Mouse (Mus musculus) left cerebral cortex, postnatal 4 days (tissue): ENCODE data around the gene Hist1h2bc. TPM values are rescaled to one million over a fixed set of nuclear protein-coding genes. Genes with fewer than 3 reads are reported as not detected.
"Not testable (repeated sequence)": the region's sequence is repeated elsewhere in the genome, so short reads cannot be mapped to it uniquely, and the experiment has no call there.

ENCODE experiments used
- DNase-seq: peaks from one replicate; pipeline ENCODE4 v3.0.0-alpha.2; 2022
- intact Hi-C: fragments of 180-260 bp; cut with DNase I; formaldehyde crosslinking; loops from one replicate; pipeline ENCODE4 v1.15.1; 2025
- total RNA-seq, 2 experiments: library from RNA; stranded (reverse); gene quantifications; 2 replicates each; pipeline ENCODE4 v1.2.3; 2021

Gene Hist1h2bc
- total RNA-seq, result 10 to 100 TPM; 16.7 to 17.0 TPM

DNA sequence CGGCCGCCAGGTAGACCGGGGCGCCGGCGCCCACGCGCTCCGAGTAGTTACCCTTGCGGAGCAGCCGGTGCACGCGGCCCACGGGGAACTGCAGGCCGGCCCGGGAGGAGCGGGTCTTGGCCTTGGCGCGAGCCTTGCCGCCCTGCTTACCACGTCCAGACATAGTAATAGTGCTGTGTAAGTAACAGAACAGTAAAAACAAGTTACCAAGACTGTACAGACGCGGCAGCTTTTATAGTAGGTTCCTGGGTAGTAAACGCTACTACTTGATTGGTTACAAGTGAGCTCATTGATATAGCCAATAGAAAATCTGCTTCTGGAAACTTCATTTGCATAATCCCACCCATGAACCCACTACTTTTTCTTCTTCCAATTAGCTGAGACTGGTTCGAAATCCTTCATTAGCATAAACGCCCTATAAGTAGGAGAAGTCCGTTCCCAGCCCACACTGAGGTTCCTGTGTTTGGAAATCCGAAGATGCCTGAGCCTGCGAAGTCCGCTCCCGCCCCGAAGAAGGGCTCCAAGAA, at the start of gene Hist1h2bc, which contains the start of gene Hist1h2ac:
TSS of gene Hist1h2bc (plus strand) at position 445 of the 527 bp plus-strand sequence.
TSS of gene Hist1h2ac (minus strand) at position 194 of the 527 bp plus-strand sequence.
- intact Hi-C loops, result loop anchor here (2.0 kb wide), 1 partner anchor 55 kb away; no protein-coding TSS in a partner anchor
- peak; percentile 72 for DNase-seq

DNA sequence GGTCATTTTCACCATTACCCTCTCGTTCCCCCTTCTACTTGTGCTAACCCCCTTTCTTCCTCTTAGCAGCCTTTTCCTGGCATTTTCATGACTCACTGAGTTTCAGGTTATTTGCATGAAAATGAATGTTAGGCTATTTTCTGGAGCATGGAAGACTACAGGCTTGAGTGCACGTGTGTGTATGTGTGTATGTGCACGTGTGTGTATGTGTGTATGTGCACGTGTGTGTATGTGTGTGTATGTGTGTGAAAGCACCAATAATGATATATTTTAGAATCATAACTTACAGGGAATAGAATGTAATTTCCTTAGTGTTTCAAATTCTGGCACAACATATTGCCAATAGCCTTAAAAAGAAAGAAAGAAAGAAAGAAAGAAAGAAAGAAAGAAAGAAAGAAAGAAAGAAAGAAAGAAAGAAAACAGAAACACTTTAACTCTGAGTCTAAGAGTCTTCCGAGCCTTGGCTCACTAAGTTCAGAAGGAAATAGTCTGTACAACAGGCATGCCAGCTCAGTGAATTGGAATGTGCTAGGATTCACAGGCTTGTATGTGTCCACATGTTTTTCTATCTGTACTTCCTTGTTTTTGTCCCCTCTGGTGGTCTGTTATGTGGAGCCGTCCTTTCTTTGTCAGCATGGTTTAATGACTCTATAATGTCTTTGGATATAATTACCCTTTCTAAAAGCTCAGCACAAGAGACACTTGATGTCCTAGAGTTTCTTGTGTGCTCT, 24.2 kb upstream of the Hist1h2bc start:
- intact Hi-C loops, result no loop called here

GRCm38 (mm10) chr13:23662536-23662935, 21.5 kb upstream of the Hist1h2bc start:
- intact Hi-C loops, result no loop called here
- DNase-seq, result no peak

More for the DNA sequence above, 24.2 kb upstream of the Hist1h2bc start:
- DNase-seq, result no peak

- no peak for DNase-seq
- intact Hi-C loops, result loop anchor here (2.0 kb wide), 1 partner anchor 53 kb away; no protein-coding TSS in a partner anchor
These were observed 1.9 kb upstream of the Hist1h2bc start for GRCm38 (mm10) chr13:23681990-23682582.

GRCm38 (mm10) chr13:23682623-23682946, 1.4 kb upstream of the Hist1h2bc start:
- DNase-seq, result no peak
- intact Hi-C loops, result loop anchor here (2.0 kb wide), 1 partner anchor 54 kb away; no protein-coding TSS in a partner anchor

DNA sequence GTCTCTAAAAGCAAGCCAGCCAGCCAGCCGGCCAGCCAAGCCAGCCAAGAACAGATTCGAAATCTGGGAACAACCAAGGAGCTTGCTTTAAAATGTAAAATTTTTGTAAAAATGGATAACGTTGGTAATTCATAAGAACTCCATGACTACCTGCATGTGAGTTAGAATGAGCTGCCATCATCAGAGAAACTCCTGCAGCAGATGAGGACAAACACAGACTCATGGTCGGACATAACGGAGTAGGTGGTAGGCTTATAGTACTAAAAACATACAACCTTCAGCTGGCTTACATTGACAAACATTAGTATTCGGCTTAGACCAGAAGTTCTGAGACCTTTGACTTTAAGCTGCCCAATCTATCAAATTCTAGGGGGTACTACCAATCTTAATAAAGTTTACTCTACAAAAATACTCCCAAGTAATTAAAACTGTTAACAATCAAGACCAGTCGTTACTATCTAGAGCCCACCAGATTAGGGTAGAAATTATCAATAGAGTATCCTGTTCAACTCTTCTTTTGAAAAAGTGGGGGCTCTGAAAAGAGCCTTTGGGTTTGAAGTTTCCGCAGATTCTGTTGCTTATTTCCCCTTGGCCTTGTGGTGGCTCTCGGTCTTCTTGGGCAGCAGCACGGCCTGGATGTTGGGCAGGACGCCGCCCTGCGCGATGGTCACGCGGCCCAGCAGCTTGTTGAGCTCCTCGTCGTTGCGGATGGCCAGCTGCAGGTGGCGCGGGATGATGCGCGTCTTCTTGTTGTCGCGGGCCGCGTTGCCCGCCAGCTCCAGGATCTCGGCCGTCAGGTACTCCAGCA, 848 bp upstream of the Hist1h2bc start:
- DNase-seq, result not testable (repeated sequence)
- intact Hi-C loops, result loop anchor here (2.0 kb wide), 1 partner anchor 54 kb away; no protein-coding TSS in a partner anchor

DNA sequence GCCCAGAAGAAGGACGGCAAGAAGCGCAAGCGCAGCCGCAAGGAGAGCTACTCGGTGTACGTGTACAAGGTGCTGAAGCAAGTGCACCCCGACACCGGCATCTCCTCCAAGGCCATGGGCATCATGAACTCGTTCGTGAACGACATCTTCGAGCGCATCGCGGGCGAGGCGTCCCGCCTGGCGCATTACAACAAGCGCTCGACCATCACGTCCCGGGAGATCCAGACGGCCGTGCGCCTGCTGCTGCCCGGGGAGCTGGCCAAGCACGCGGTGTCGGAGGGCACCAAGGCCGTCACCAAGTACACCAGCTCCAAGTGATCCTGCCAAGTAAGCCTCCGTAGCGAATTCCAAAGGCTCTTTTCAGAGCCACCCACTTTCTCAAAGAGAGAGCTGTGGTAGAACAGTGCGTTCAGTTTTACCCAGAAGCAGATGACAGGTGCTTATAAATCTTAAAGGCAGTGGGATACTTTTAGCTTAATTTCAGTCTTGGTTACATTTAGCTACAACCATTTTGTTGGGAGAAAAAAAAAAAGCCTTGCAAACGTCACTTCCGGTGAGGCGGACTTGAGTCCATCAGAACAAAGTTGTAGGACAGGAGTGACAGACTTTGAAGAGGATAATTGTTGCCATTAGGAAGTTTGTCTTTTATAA, 421 bp downstream of the Hist1h2bc start:
- intact Hi-C loops, DNase-seq: not testable (repeated sequence)

DNA sequence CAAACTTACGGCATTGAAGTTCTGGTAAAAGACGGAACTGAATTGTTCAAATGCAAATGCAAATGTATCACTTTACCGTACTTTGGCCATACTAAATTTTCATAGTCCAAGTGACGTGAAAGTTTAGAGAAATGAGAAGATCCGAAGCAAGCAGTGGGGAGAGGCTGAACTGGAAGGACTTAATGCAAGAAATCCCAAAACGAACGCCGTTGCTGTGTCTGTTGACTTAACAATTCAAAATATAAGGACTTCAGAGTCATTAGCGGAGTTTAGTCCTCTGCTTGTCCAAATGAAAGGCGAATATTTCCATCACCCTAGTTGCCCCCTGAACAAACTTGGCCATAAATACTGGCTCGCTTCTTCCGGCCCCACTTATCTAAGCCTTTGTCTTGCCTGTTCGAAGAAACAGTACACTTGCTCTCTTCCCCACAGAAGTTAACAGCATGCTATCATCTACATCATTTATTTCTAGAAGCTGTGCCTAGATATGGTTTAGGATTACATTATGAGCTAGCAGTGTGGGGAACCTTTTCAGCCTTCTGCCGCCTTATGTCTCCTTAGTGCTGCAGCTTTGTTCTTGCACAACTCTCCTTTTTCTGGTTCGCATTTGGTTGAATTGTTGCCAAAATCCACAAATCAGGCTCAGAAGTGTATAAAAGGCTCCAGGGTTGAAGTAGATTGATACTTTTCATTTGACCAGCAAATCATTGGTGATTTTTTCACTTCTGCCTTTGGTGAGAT, 1.3 kb downstream of the Hist1h2bc start:
- intact Hi-C loops, result loop anchor here (5.0 kb wide), 1 partner anchor 103 kb away; the partner anchor contains the start of gene Hist1h4d
- DNase-seq, result no peak

DNA sequence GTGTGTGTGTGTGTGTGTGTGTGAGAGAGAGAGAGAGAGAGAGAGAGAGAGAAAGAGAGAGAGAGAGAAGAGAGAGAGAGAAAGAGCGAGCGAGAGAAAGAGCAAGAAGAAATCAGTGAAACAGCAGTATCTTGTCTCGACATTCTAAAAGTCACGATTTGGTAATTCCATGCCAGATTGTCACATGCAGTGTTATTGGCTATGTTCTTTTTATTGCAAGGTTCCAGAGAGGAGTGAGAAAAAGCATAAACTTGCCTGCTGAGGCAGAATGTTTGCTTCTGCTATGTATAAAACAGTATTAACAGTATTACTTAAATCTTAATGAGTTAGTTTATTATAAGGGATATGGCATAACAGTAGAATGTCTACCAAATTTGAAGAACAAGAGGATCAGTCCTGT, 2.0 kb downstream of the Hist1h2bc start:
- no peak for DNase-seq
- intact Hi-C loops, result loop anchor here (5.0 kb wide), 1 partner anchor 104 kb away; the partner anchor contains the start of gene Hist1h4d

DNA sequence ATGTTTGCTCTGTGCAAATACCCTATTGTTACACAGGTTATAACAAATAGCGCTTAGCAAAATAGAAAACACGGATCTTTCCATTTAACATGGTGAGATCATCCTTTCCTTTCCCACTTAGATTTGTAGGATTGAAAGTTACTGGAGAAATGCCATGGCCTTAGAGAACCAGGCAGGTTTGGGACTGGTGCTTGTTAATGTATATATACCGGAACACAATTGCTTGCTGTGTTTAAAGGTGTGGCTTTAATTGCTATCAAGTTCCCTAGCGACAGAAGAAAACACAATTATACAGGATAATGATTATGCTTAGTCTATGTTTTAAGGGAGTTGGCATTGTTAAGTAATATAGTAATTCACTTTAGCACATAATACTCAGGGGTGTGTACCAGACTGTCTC, 3.2 kb downstream of the Hist1h2bc start:
- no peak for DNase-seq
- intact Hi-C loops, result loop anchor here (5.0 kb wide), 1 partner anchor 105 kb away; the partner anchor contains the start of gene Hist1h4d

GRCm38 (mm10) chr13:23687907-23688306, 3.9 kb downstream of the Hist1h2bc start:
- intact Hi-C loops, result loop anchor here (5.0 kb wide), 1 partner anchor 106 kb away; the partner anchor contains the start of gene Hist1h4d
- no peak for DNase-seq

DNA sequence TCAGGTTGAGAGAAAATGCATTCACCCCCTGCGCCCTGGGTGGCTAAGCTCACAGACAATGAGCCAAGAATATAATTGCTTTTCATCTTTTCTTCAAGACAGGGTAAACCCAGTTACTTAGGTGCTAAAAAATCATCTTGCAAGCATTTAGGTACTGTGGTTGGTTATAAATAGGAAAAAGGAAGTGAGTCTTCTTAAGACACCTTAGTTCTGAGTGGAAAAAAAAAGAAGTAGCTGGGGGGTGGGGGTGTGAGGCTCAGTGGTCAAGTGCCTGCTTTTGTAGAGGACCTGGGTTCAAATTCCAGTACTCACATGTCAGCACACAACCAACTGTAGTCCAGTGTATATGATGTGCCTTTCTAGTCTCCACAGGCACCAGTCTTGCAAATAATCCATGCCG, 5.0 kb downstream of the Hist1h2bc start:
- DNase-seq, result no peak
- intact Hi-C loops, result loop anchor here (5.0 kb wide), 1 partner anchor 107 kb away; the partner anchor contains the start of gene Hist1h4d

- DNase-seq, result no peak
- intact Hi-C loops, result loop anchor here (5.0 kb wide), 1 partner anchor 107 kb away; the partner anchor contains the start of gene Hist1h4d
These were observed 5.5 kb downstream of the Hist1h2bc start for GRCm38 (mm10) chr13:23689459-23689858.

DNA sequence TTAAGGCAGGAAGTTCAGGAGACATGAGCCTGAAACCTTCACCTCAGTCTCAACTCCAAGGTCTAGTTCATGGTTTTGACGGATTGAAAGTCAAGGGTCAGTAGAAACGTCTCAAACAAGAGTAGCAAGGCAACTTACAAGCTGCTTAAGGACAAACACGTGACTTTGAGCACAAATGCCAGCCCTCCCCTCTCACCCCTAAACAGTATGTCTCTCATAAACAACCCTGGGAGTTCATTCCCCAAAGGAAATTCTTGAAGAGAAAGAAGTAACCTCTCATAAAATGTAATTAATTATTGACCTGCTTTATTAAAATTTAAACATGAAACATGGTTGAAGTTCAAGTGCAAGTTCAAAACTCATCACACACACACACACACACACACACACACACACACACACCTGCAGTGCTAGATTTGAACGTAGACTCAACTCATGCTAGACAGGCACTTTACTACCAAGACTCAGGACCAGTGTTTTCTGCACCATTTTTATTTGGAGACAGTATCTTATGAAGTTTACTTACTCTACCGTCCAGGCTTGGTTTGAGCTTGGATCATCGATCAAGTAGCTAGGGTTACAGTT, 9.9 kb downstream of the Hist1h2bc start:
- intact Hi-C loops, result no loop called here
- no peak for DNase-seq

- no peak for DNase-seq
- intact Hi-C loops, result no loop called here
These were observed 11.0 kb downstream of the Hist1h2bc start for GRCm38 (mm10) chr13:23694956-23695355.

- DNase-seq, result no peak
- intact Hi-C loops, result no loop called here
These were observed 11.5 kb downstream of the Hist1h2bc start, which contains the start of gene Hist1h1t for GRCm38 (mm10) chr13:23695514-23695913. Hist1h1t (plus strand) TSS chr13:23695814.

DNA sequence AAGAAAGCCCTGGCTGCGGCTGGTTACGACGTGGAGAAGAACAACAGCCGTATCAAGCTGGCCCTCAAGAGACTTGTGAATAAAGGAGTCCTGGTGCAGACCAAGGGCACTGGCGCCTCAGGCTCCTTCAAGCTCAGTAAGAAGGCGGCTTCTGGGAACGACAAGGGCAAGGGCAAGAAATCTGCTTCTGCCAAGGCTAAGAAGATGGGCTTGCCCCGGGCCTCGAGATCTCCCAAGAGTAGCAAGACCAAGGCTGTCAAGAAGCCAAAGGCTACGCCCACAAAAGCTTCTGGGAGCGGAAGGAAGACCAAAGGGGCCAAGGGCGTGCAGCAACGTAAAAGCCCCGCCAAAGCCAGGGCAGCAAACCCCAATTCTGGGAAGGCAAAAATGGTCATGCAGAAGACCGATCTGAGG, 12.1 kb downstream of the Hist1h2bc start:
- intact Hi-C loops, result no loop called here
- no peak for DNase-seq

DNA sequence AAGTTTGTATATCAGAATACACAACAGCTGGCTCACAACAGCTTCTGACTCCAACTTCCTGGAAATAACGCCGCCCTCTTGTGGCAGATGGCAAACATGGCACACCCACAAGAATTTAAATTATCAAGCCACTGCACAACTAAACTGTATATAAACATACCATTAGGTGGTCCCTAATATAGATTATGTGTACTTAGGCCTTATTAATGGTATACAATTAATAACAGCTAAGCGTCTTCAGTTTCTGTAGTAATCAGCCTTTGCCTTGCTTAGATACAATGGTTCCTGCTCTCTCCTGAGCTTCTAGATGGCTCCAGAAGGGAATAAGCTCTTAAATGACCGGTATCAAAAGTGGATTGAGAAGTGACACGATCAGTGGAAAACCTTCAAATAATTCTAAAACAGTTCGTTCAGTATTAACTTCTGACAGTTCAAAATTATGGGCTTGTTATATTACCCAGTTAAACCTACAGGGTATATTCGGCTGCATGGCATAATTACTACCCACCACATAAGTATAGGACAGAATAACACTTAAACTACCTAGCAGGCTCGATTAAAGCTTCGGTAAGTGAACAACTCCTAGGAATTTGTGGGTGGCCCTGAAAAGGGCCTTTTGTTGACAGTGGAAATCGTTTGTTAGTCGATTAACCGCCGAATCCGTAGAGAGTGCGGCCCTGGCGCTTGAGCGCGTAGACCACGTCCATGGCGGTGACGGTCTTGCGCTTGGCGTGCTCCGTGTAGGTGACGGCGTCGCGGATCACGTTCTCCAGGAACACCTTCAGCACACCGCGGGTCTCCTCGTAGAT, 13.7 kb downstream of the Hist1h2bc start:
- peak; percentile 47 for DNase-seq
- intact Hi-C loops, result no loop called here
